Mouse (Mus musculus): ENCODE measurements around the gene Svop.

GRCm38 (mm10) chr5:113992339-113992831 lies 99.0 kb downstream of the Svop start:
- TF ChIP-seq CTCF (IDR thresholded peaks at IDR 0.05; ENCODE audit: insufficient read depth, low read length) (no peak), POLR2A (IDR thresholded peaks at IDR 0.05; ENCODE audit: borderline replicate concordance, extremely low read depth, low read depth, low read length) (no peak)

All from lung, adult 2 months (tissue).